Mouse (Mus musculus): Measurements from ENCODE around the gene Cfap77.

The Cfap77 gene

GRCm38 (mm10) chr2:29051932-29052331, 2.9 kb downstream of the Cfap77 start:
- no peak for DNase-seq (ENCODE audit: low spot score)

- DNase-seq (ENCODE audit: low spot score) = no peak
Observed at GRCm38 (mm10) chr2:29046151-29046550, 8.7 kb downstream of the Cfap77 start.

GRCm38 (mm10) chr2:29042124-29042523, 12.7 kb downstream of the Cfap77 start:
- no peak for DNase-seq (ENCODE audit: low spot score)

- no peak for DNase-seq (ENCODE audit: low spot score)
Observed at GRCm38 (mm10) chr2:29041477-29041768, 13.4 kb downstream of the Cfap77 start.

GRCm38 (mm10) chr2:29040594-29041476, 14.0 kb downstream of the Cfap77 start:
- no peak for DNase-seq (ENCODE audit: low spot score)

GRCm38 (mm10) chr2:29039741-29040140, 15.1 kb downstream of the Cfap77 start:
- DNase-seq (ENCODE audit: low spot score) = no peak

- no peak for DNase-seq (ENCODE audit: low spot score)
Observed at GRCm38 (mm10) chr2:29035698-29036097, 19.2 kb downstream of the Cfap77 start.

GRCm38 (mm10) chr2:29034542-29035475, 20.1 kb downstream of the Cfap77 start:
- no peak for DNase-seq (ENCODE audit: low spot score)

GRCm38 (mm10) chr2:29031951-29032350, 22.9 kb downstream of the Cfap77 start:
- DNase-seq (ENCODE audit: low spot score) = no peak

GRCm38 (mm10) chr2:29030048-29030734, 24.7 kb downstream of the Cfap77 start:
- no peak for DNase-seq (ENCODE audit: low spot score)

GRCm38 (mm10) chr2:29025284-29025683, 29.6 kb downstream of the Cfap77 start:
- DNase-seq (ENCODE audit: low spot score) = no peak

- DNase-seq (ENCODE audit: low spot score) = no peak
Observed at GRCm38 (mm10) chr2:29023001-29023400, 31.9 kb downstream of the Cfap77 start.

- no peak for DNase-seq (ENCODE audit: low spot score)
Observed at GRCm38 (mm10) chr2:29021025-29021424, 33.8 kb downstream of the Cfap77 start.

GRCm38 (mm10) chr2:29018680-29019079, 36.2 kb downstream of the Cfap77 start:
- DNase-seq (ENCODE audit: low spot score) = no peak

- DNase-seq (ENCODE audit: low spot score) = no peak
Observed at GRCm38 (mm10) chr2:29016599-29017587, 38.0 kb downstream of the Cfap77 start.

- no peak for DNase-seq (ENCODE audit: low spot score)
Observed at GRCm38 (mm10) chr2:29012523-29012922, 42.3 kb downstream of the Cfap77 start.

- no peak for DNase-seq (ENCODE audit: low spot score)
Observed at GRCm38 (mm10) chr2:29007656-29008055, 47.2 kb downstream of the Cfap77 start.

- DNase-seq (ENCODE audit: low spot score) = no peak
Observed at GRCm38 (mm10) chr2:29006455-29007034, 48.3 kb downstream of the Cfap77 start.

GRCm38 (mm10) chr2:29004037-29004436, 50.8 kb downstream of the Cfap77 start:
- no peak for DNase-seq (ENCODE audit: low spot score)

GRCm38 (mm10) chr2:28998246-28998645, 56.6 kb downstream of the Cfap77 start:
- DNase-seq (ENCODE audit: low spot score) = no peak
